Mouse (Mus musculus): ENCODE measurements around the gene Crtap.

Crtap gene

GRCm38 (mm10) chr9:114326011-114326748, 64.3 kb downstream of the Crtap start:
- no peak for DNase-seq (ENCODE audit: low spot score in 2 of 2)

Data from heart, adult 9 months (tissue).